Mouse (Mus musculus) gastrocnemius, adult 2 months (tissue): ENCODE measurements around the gene Hint1. TPM values are rescaled to one million over a fixed set of nuclear protein-coding genes. Genes with fewer than 3 reads are reported as not detected.
A peak's percentile ranks its signal among the peaks of the same experiment; 100 is the strongest.

Source experiments
- DNase-seq: peaks from one replicate; pipeline ENCODE4 v3.0.0; 2022
- H3K27ac ChIP-seq: fragments of 200-600 bp; 2 replicates; pipeline ENCODE4 v1.8.1; 2022; ENCODE audit warnings: mild to moderate bottlenecking
- H3K4me3 ChIP-seq: fragments of 200-600 bp; 2 replicates; pipeline ENCODE4 v1.8.1; 2022; ENCODE audit warnings: mild to moderate bottlenecking, moderate library complexity
- CTCF ChIP-seq: fragments of 200-600 bp; IDR thresholded peaks from 2 replicates; pipeline ENCODE4 v1.8.1; 2022; ENCODE audit warnings: antibody characterized with exemption, mild to moderate bottlenecking, moderate library complexity
- intact Hi-C: fragments of 180-260 bp; cut with DNase I; formaldehyde crosslinking; loops from one replicate; pipeline ENCODE4 v1.15.1; 2025
- total RNA-seq, 2 experiments: library from RNA; stranded (reverse); gene quantifications; 2 replicates each; pipeline ENCODE4 v1.2.3; 2021

Hint1 gene
- total RNA-seq, 2 experiments from 2014 or later: 186 to 220 TPM

- Histone ChIP-seq H3K4me3 (peak overlapping the region; percentile 78), H3K27ac (peak overlapping the region; percentile 84)
- DNase-seq: no peak
- intact Hi-C loops: no loop called here
- TF ChIP-seq CTCF: no peak
These were observed 40.3 kb downstream of the Hint1 start for GRCm38 (mm10) chr11:54906466-54906865.

DNA sequence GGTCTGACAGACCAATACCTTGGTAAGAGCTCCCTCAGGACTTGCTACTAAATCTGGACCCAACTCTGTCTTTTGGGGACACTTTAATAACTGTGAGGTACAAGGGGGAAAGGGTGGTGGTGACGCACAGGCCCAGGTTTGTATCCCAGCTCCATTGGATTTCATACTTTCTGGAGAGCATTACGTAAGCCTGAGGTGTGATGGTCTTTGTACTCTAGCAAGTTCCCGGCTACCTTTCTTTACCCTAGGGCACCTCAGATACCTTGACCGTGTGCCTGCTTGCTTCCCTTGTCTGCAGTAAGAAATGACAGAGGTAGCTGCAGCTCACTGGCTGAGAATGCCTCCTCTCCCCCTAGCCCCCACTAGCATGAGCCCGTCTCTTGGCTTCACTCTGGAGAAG is 41.1 kb downstream of the Hint1 start:
- intact Hi-C loops: no loop called here
- no peak for TF ChIP-seq CTCF
- no peak overlapping the region; the same call in 1 of the 2 replicates for H3K27ac ChIP-seq
- H3K4me3 ChIP-seq: no peak overlapping the region
- DNase-seq: no peak

DNA sequence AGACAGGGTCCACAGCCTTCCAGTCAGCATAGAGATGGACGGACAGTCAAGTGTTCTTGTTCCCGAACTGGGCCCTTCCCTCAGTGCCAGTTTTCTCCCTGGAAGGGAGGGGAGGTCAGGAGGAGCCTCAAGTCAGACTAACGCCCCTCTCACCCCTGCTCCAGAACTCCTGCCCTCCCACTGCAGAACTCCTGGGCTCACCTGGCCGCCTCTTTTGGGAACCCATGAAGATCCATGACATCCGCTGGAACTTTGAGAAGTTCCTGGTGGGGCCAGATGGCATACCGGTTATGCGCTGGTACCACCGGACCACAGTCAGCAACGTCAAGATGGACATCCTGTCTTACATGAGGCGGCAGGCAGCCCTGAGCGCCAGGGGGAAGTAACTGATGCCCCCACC is 43.1 kb downstream of the Hint1 start:
- no peak for TF ChIP-seq CTCF
- Histone ChIP-seq H3K27ac (no peak overlapping the region), H3K4me3 (no peak overlapping the region)
- DNase-seq: no peak
- intact Hi-C loops: no loop called here

DNA sequence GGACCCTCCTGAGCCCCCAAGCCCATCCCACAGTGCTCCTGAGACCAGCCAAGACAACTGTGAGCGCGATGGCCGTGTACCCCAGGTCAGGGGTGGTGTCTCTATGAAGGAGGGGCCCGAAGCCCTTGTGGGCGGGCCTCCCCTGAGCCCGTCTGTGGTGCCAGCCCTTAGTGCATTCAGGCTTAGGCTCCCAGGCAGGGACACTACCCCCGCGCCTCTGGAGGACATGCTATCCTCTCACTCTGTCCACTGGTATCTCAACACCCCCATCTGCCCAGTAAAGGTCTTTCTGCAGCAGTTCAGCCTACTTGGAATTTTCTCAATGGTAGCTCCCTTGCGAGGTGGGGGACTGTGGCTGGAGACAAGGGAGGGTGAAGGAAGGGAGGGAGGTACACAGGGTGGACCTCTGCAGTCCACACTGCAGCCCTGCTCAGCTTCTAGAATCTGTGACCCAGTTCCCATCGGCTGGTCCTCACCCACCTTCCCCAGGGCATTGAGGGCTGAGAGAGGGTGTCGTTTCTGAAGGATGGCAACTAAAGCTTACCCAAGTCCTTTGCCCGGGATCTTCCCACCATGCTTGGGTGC is 44.0 kb downstream of the Hint1 start:
- TF ChIP-seq CTCF: no peak
- Histone ChIP-seq H3K4me3 (no peak overlapping the region), H3K27ac (no peak overlapping the region)
- DNase-seq: no peak
- intact Hi-C loops: no loop called here

GRCm38 (mm10) chr11:54911201-54911600 is 45.0 kb downstream of the Hint1 start:
- DNase-seq: no peak
- Histone ChIP-seq H3K4me3 (no peak overlapping the region), H3K27ac (no peak overlapping the region)
- intact Hi-C loops: no loop called here
- no peak for TF ChIP-seq CTCF

DNA sequence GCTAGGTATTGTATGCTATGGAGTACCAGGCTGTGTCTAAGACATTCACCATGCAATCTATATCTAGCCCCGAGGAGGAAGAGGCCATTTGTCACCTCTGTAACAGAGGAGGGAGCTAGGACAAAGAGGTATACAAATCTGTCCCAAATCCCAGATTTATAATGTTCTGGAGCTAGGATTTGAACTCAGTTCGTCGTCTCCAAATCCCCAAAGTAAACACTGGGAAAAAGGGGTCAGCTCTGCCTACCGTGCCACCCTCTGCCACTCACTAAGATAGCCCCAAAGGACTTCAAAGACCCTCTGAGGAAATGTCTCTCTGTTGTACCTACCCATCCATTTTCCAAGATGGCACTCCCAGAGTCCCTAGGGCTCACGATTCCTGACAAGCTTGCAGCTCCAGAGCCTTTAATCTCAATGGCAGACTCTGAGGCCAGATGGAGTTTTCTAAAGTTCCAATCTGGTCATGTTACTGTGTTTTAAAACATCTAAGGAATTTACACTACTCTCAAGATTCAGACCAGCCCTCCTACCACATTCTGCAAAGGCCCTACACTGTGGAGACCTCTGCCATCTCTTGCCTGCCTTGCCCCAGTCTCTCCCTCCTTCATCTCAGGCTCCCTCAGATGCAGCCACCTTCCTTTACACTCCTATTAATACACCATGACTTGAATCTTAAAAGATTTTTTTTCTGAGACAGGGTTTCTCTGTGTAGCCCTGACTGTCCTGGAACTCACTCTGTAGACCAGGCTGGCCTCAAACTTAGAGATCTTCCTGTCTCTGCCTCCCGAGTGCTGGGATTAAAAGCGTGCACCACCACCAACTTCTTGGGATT is 45.7 kb downstream of the Hint1 start:
- no peak for TF ChIP-seq CTCF
- no peak for DNase-seq
- Histone ChIP-seq H3K4me3 (no peak overlapping the region), H3K27ac (no peak overlapping the region)
- intact Hi-C loops: no loop called here

GRCm38 (mm10) chr11:54912503-54913316 is 46.5 kb downstream of the Hint1 start:
- Histone ChIP-seq H3K27ac (peak overlapping the region; percentile 43), H3K4me3 (no peak overlapping the region)
- intact Hi-C loops: no loop called here
- DNase-seq: no peak
- no peak for TF ChIP-seq CTCF

GRCm38 (mm10) chr11:54913841-54914240 is 47.7 kb downstream of the Hint1 start:
- H3K27ac ChIP-seq: peak overlapping the region; percentile 1; the same call in 1 of the 2 replicates
- intact Hi-C loops: no loop called here
- TF ChIP-seq CTCF: no peak
- H3K4me3 ChIP-seq: no peak overlapping the region
- no peak for DNase-seq

GRCm38 (mm10) chr11:54917461-54917860 is 51.3 kb downstream of the Hint1 start:
- Histone ChIP-seq H3K27ac (no peak overlapping the region), H3K4me3 (no peak overlapping the region)
- intact Hi-C loops: no loop called here
- no peak for TF ChIP-seq CTCF
- no peak for DNase-seq

- Histone ChIP-seq H3K27ac (no peak overlapping the region), H3K4me3 (no peak overlapping the region)
- TF ChIP-seq CTCF: peak; percentile 41
- DNase-seq: no peak
- intact Hi-C loops: no loop called here
These were observed 52.1 kb downstream of the Hint1 start for GRCm38 (mm10) chr11:54918273-54918672.

Other genes starting within 250 kb of the Hint1 start
- 10 to 100 TPM; 14.4 to 19.6 TPM for gene Cdc42se2, start 78.7 kb upstream of the Hint1 start, total RNA-seq
- gene Lyrm7, start 5.5 kb upstream of the Hint1 start, total RNA-seq: 10 to 100 TPM; 18.7 to 30.6 TPM
- gene Gpx3, start 36.1 kb downstream of the Hint1 start, total RNA-seq: 100 to 1,000 TPM in 1 of 2 experiments, 10 to 100 TPM in 1; 46.5 to 139 TPM
- 10 to 100 TPM; 29.8 to 31.7 TPM for gene Tnip1, start 96.5 kb downstream of the Hint1 start, total RNA-seq
- 100 to 1,000 TPM; 166 to 187 TPM for gene Anxa6, start 167.1 kb downstream of the Hint1 start, total RNA-seq
- 1 to 10 TPM; 3.6 to 3.9 TPM for gene Ccdc69, start 211.7 kb downstream of the Hint1 start, total RNA-seq
- gene Gm2a, start 231.7 kb downstream of the Hint1 start, total RNA-seq: 1 to 10 TPM; 6.5 to 6.7 TPM